28 mouse cellular contexts compared by ENCODE assay signal in the genomic region with DNA sequence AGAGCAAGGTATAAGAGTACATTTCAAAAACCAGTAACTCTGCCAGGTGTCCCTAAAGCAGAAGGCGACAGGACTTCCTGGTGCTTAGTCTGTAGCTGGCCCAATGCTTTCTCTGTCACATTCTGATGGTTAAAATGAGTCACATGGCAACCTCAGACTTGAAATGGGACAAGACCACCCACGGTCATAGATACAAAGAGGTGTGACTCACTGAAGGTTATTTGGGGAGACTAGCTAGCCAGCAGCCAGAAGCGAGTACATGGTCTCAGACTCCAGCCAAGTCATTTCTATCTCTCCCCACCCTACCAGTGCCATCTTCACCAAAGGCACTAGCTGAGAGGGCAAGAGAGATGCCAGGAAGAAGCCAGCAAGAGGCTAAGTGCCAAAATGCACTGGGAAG. TPM values are rescaled to one million over a fixed set of nuclear protein-coding genes. Genes with fewer than 3 reads are reported as not detected.
A peak's percentile ranks its signal among the peaks of the same experiment; 100 is the strongest.
DNase-seq lines count a peak whose midpoint lies in the region; ATAC-seq and TF ChIP-seq lines count a peak whose summit lies in the region.
"Had no signal": no experiment of that assay in that cellular context is flagged by ENCODE, and none has a peak within 500 bp of the region (broad histone marks: within the 10 kb centered on the region; RNA-seq: fewer than 3 reads in every experiment).

No protein-coding gene starts in this region.

- no peak for TF ChIP-seq POLR2A in cerebellum, adult 2 months (IDR thresholded peaks at IDR 0.05; ENCODE audit: borderline replicate concordance, insufficient read depth, low read length)
- no peak for TF ChIP-seq POLR2A in myocyte (IDR thresholded peaks at IDR 0.05; ENCODE audit: insufficient read length, low read depth)

- no peaks in the 10 kb centered on the region for H3K36me3 ChIP-seq in kidney, embryonic 15.5 days
- no peaks in the 10 kb centered on the region for H3K36me3 ChIP-seq in kidney, embryonic 14.5 days (ENCODE audit: control insufficient read depth, insufficient read depth, low read length)
- H3K36me3 ChIP-seq in myocyte (ENCODE audit: control insufficient read depth, insufficient read depth), result no peaks in the 10 kb centered on the region
- H3K36me3 ChIP-seq: forebrain, embryonic 10.5 days; G1E; heart, embryonic 15.5 days; hindbrain, embryonic 13.5 days; limb, embryonic 12.5 days; midbrain, embryonic 10.5 days had no signal

- peaks cover 15% of the 10 kb centered on the region for H3K4me1 ChIP-seq in cerebellum, adult 2 months (ENCODE audit: control insufficient read depth, insufficient read depth, low read length)
- peaks cover 21% of the 10 kb centered on the region for H3K4me1 ChIP-seq in kidney, embryonic 15.5 days
- 0 out of 2 replicates have a peak, but pooled peaks cover 3% of the 10 kb centered on the region for H3K4me1 ChIP-seq in kidney, embryonic 14.5 days (ENCODE audit: control insufficient read depth, insufficient read depth, low read length)
- H3K4me1 ChIP-seq: hindbrain, embryonic 13.5 days; limb, embryonic 12.5 days had no signal

- no peak overlapping the region for H3K4me2 ChIP-seq in kidney, embryonic 15.5 days
- H3K4me2 ChIP-seq in kidney, embryonic 14.5 days (replicated peaks; ENCODE audit: low read depth, low read length), result no peak overlapping the region
- peak overlapping the region; percentile 60 for H3K4me2 ChIP-seq in myocyte (ENCODE audit: low read depth)
- H3K4me2 ChIP-seq: heart, embryonic 15.5 days; hindbrain, embryonic 13.5 days; limb, embryonic 12.5 days; liver, embryonic 11.5 days had no signal

- H3K27me3 ChIP-seq in cerebellum, adult 2 months (ENCODE audit: control insufficient read depth, insufficient read depth, low read length), result no peaks in the 10 kb centered on the region
- H3K27me3 ChIP-seq in kidney, embryonic 15.5 days, result no peaks in the 10 kb centered on the region
- H3K27me3 ChIP-seq in kidney, embryonic 14.5 days (ENCODE audit: control insufficient read depth, insufficient read depth, low read length), result no peaks in the 10 kb centered on the region
- H3K27me3 ChIP-seq in myocyte (ENCODE audit: control insufficient read depth, insufficient read depth, insufficient read length), result no peaks in the 10 kb centered on the region
- H3K27me3 ChIP-seq: heart, embryonic 15.5 days; hindbrain, embryonic 13.5 days had no signal

- H3K27ac ChIP-seq in cerebellum, adult 2 months (ENCODE audit: insufficient read depth, low read length), result no peak overlapping the region
- H3K27ac ChIP-seq in kidney, embryonic 15.5 days, result peak overlapping the region; percentile 76
- H3K27ac ChIP-seq in kidney, embryonic 14.5 days (ENCODE audit: low read depth, low read length), result no peak overlapping the region
- H3K27ac ChIP-seq: forebrain, embryonic 10.5 days; heart, embryonic 15.5 days; hindbrain, embryonic 13.5 days; limb, embryonic 12.5 days; midbrain, embryonic 10.5 days had no signal

- no peak overlapping the region for H3K9ac ChIP-seq in kidney, embryonic 15.5 days
- no peak overlapping the region for H3K9ac ChIP-seq in kidney, embryonic 14.5 days (ENCODE audit: low read depth, low read length)
- H3K9ac ChIP-seq: heart, embryonic 15.5 days; hindbrain, embryonic 13.5 days; limb, embryonic 12.5 days; liver, postnatal 0 days had no signal

- peak; percentile 21 to 59 for DNase-seq in cerebellum, adult 2 months
- no peak for DNase-seq in cerebellum, adult 8-10 months
- peak; percentile 81 for DNase-seq in Muller cell, postnatal 12 days (ENCODE audit: inconsistent ontology term)
- no peak for DNase-seq in testis, postnatal 14 days (ENCODE audit: low spot score)
- no peak for DNase-seq in heart, adult 18-20 months
- DNase-seq: adrenal gland, postnatal 10 days; heart, postnatal 36 days; kidney, adult 11 months; kidney, postnatal 25 days; liver, postnatal 0 days; spleen, adult 18-20 months; thymus, postnatal 14 days had no signal

- no peaks in the 10 kb centered on the region for H3K79me2 ChIP-seq in myocyte (ENCODE audit: control insufficient read depth, insufficient read depth)

- H3K9me3 ChIP-seq in kidney, embryonic 15.5 days (replicated peaks), result no peaks in the 10 kb centered on the region
- H3K9me3 ChIP-seq in kidney, embryonic 14.5 days (ENCODE audit: control insufficient read depth, low read length), result no peaks in the 10 kb centered on the region; the same call in 1 of the 2 replicates
- H3K9me3 ChIP-seq: forebrain, embryonic 10.5 days; heart, embryonic 15.5 days; limb, embryonic 12.5 days; midbrain, embryonic 10.5 days had no signal

- H3K4me3 ChIP-seq in cerebellum, adult 2 months (replicated peaks; ENCODE audit: insufficient read depth, low read depth, low read length), result no peak overlapping the region
- no peak overlapping the region for H3K4me3 ChIP-seq in kidney, embryonic 15.5 days (replicated peaks)
- H3K4me3 ChIP-seq in kidney, embryonic 14.5 days (ENCODE audit: low read length), result no peak overlapping the region
- no peak overlapping the region for H3K4me3 ChIP-seq in myocyte
- H3K4me3 ChIP-seq: forebrain, embryonic 10.5 days; heart, embryonic 15.5 days; hindbrain, embryonic 13.5 days; limb, embryonic 12.5 days; midbrain, embryonic 10.5 days had no signal

- WGBS in cerebellum, adult 2 months, result 20% methylated on average over 3 of the region's 3 CpGs
- 88% methylated on average over 3 of the region's 3 CpGs for whole genome bisulfite sequencing in kidney, embryonic 15.5 days
- WGBS in kidney, embryonic 14.5 days, result 75% methylated on average over 3 of the region's 3 CpGs

- H3ac ChIP-seq in myocyte (ENCODE audit: control insufficient read depth, insufficient read length), result no peak overlapping the region

- ATAC-seq in kidney, embryonic 15.5 days (replicated peaks; ENCODE audit: low FRiP score), result no peak
- ATAC-seq in kidney, embryonic 14.5 days (ENCODE audit: low FRiP score, low TSS enrichment), result no peak
- ATAC-seq: activated CD4-positive, CD25-positive, alpha-beta regulatory T cell, adult 4 months; forebrain, embryonic 16.5 days; liver, postnatal 0 days; lung, postnatal 0 days; midbrain, embryonic 16.5 days had no signal

- no peak for TF ChIP-seq CTCF in cerebellum, adult 2 months (IDR thresholded peaks at IDR 0.05; ENCODE audit: borderline replicate concordance, insufficient read depth, low read depth, low read length)

TF ChIP-seq in myocyte, 11 proteins besides CTCF, POLR2A, EP300 and RAD21:
- no peak for TF ChIP-seq TCF12 (IDR thresholded peaks at IDR 0.05; ENCODE audit: insufficient read depth, poor library complexity, severe bottlenecking)
- TF ChIP-seq USF1 (IDR thresholded peaks at IDR 0.05; ENCODE audit: low read depth), result no peak
- TF ChIP-seq MAX (IDR thresholded peaks at IDR 0.05; ENCODE audit: low read depth), result no peak
- no peak for TF ChIP-seq SRF (IDR thresholded peaks at IDR 0.05; ENCODE audit: control insufficient read depth, insufficient read length, low read depth)
- no peak for TF ChIP-seq MYOG (IDR thresholded peaks at IDR 0.05; ENCODE audit: control insufficient read depth in 1 of 3, insufficient read depth in 1 of 3, insufficient read length in 2 of 3, low read depth in 2 of 3)
- TF ChIP-seq POLR2AphosphoS2 (IDR thresholded peaks at IDR 0.05; ENCODE audit: insufficient read length, low read depth), result no peak
- TF ChIP-seq REST (IDR thresholded peaks at IDR 0.05; ENCODE audit: insufficient read depth, insufficient read length), result no peak
- TF ChIP-seq CEBPB (IDR thresholded peaks at IDR 0.05; ENCODE audit: insufficient read depth, poor library complexity, severe bottlenecking), result no peak
- TF ChIP-seq E2F4 (IDR thresholded peaks at IDR 0.05; ENCODE audit: insufficient read depth), result no peak
- TF ChIP-seq MYOD1 (IDR thresholded peaks at IDR 0.05; ENCODE audit: control insufficient read depth in 1 of 3, insufficient read length in 2 of 3, low read depth in 2 of 3), result no peak
- TF ChIP-seq TCF3 (IDR thresholded peaks at IDR 0.05; ENCODE audit: insufficient read length, low read depth), result no peak

RNA-seq across cellular contexts. Expression of a gene that starts 6.1 kb away (rescaled TPM):
- polyA plus RNA-seq in cerebellum, adult 2 months (2012; rRNA removed), result 0.33 and 0.51 TPM in 2 replicates
- polyA plus RNA-seq in kidney, embryonic 15.5 days (2015; fragmentation: Nextera tagmentation; extraction: Ambion mirVana), result 2.1 and 5.2 TPM in 2 replicates
- polyA plus RNA-seq in kidney, embryonic 14.5 days (2014; fragmentation: Nextera tagmentation; extraction: Ambion mirVana), result 0.31 and 0.56 TPM in 2 replicates
- polyA plus RNA-seq in myocyte (2012; fragmentation: generic; extraction: Trizol), result 304 TPM
- total RNA-seq in heart, adult 18-20 months (2021), result 10 to 100 TPM; 62.8 to 77.7 TPM
- total RNA-seq: CH12.LX; G1E; neutrophil, adult 5-6 weeks had no signal
- polyA plus RNA-seq: activated CD4-positive, CD25-positive, alpha-beta regulatory T cell, adult 4 months; forebrain, embryonic 10.5 days; forebrain, embryonic 16.5 days; G1E; midbrain, embryonic 10.5 days had no signal

RNA-seq across cellular contexts. Expression of a gene that starts 24.3 kb away (rescaled TPM):
- polyA plus RNA-seq in cerebellum, adult 2 months (2012; rRNA removed), result 0.81 and 0.88 TPM in 2 replicates
- 5.8 and 6.0 TPM in 2 replicates for polyA plus RNA-seq in kidney, embryonic 15.5 days (2015; fragmentation: Nextera tagmentation; extraction: Ambion mirVana)
- polyA plus RNA-seq in kidney, embryonic 14.5 days (2014; fragmentation: Nextera tagmentation; extraction: Ambion mirVana), result 4.0 and 8.2 TPM in 2 replicates
- polyA plus RNA-seq in myocyte (2012; fragmentation: generic; extraction: Trizol), result 0.06 TPM
- under 1 TPM; 0.18 to 0.30 TPM for total RNA-seq in heart, adult 18-20 months (2021)
- total RNA-seq: CH12.LX; neutrophil, adult 5-6 weeks had no signal
- polyA plus RNA-seq: activated CD4-positive, CD25-positive, alpha-beta regulatory T cell, adult 4 months; liver, embryonic 11.5 days had no signal

Comparison
In these comparisons a context has a peak if more than half of its experiments do, and no peak if none do; other contexts are left out.
1. DNase-seq: peak in cerebellum, adult 2 months (2 of 2) and Muller cell, postnatal 12 days (single experiment); none in cerebellum, adult 8-10 months (single experiment), testis, postnatal 14 days (single experiment) and heart, adult 18-20 months (0 of 2).
2. RNA of a gene that starts 6.1 kb away (polyA plus RNA-seq): 304 TPM in myocyte (single experiment); 2.1 to 5.2 TPM in kidney, embryonic 15.5 days, 0.33 to 0.51 TPM in cerebellum, adult 2 months and 0.31 to 0.56 TPM in kidney, embryonic 14.5 days; every median in the first group is over 10 times any median in the second.